In the genomic region with DNA sequence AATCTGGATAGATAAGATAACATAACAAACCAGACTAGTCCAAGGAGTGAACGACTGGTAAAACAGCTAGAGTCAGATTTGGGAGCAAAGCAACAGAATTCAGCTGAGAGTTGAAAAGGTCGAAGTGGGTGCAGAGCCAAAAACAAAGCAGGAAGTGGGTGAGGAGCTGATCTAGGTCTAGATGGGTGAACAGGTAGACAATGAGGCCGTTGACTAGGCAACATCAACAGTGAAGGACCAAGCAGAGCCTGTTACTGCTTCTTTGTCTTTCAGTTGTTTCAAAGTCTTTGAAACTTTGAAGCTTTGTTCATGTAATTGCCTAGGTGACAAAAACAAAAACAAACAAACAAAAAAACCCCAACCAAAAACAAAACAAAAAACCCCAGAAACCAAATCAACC, we compare ENCODE assay signal across 26 mouse cellular contexts. TPM values are rescaled to one million over a fixed set of nuclear protein-coding genes. Genes with fewer than 3 reads are reported as not detected.
A peak's percentile ranks its signal among the peaks of the same experiment; 100 is the strongest.
DNase-seq lines count a peak whose midpoint lies in the region; ATAC-seq lines count a peak whose summit lies in the region.
"Had no signal": no experiment of that assay in that cellular context is flagged by ENCODE, and none has a peak within 500 bp of the region (broad histone marks: within the 10 kb centered on the region; RNA-seq: fewer than 3 reads in every experiment).

No protein-coding gene starts in this region.

- H3K27ac ChIP-seq in forebrain, embryonic 10.5 days, result no peak overlapping the region
- H3K27ac ChIP-seq: gastrocnemius, adult 2 months; hindbrain, embryonic 10.5 days; hindbrain, embryonic 13.5 days; hindbrain, postnatal 0 days; intestine, embryonic 15.5 days had no signal

- H3K4me1 ChIP-seq in forebrain, embryonic 10.5 days, result no peaks in the 10 kb centered on the region
- H3K4me1 ChIP-seq: hindbrain, embryonic 10.5 days; hindbrain, embryonic 13.5 days; intestine, embryonic 15.5 days had no signal

- 86% methylated on average over 3 of the region's 3 CpGs for WGBS in forebrain, embryonic 10.5 days

- ATAC-seq in inflammation-experienced regulatory T-cells, adult 6 months, result peak; percentile 92
- ATAC-seq: forebrain, embryonic 14.5 days; forebrain, postnatal 0 days; hindbrain, postnatal 0 days; intestine, embryonic 15.5 days had no signal

- H3K9me3 ChIP-seq in forebrain, embryonic 10.5 days, result no peaks in the 10 kb centered on the region
- H3K9me3 ChIP-seq: hindbrain, embryonic 10.5 days; hindbrain, embryonic 13.5 days; intestine, embryonic 15.5 days had no signal

- DNase-seq in CD4-positive, CD25-positive, alpha-beta regulatory T cell, adult 2 months (ENCODE audit: low read depth, low spot score), result peak; percentile 57
- peak; percentile 13 for DNase-seq in T-cell, adult 2 months (ENCODE audit: low spot score)
- DNase-seq in forebrain, embryonic 10.5 days (ENCODE audit: extremely low spot score, low spot score), result no peak
- no peak for DNase-seq in ovary, postnatal 14 days (ENCODE audit: low spot score)
- no peak for DNase-seq in kidney, postnatal 10 days
- DNase-seq: adrenal gland, postnatal 10 days; adrenal gland, postnatal 36 days; cerebellum, adult 18-20 months; cerebellum, adult 9-10 months; cerebellum, postnatal 14 days; forebrain, postnatal 0 days; gastrocnemius, adult 2 months; gastrocnemius, postnatal 14 days; heart, adult 11 months; heart, postnatal 36 days had no signal

- no peak overlapping the region for H3K4me3 ChIP-seq in forebrain, embryonic 10.5 days
- H3K4me3 ChIP-seq: gastrocnemius, adult 2 months; hindbrain, embryonic 10.5 days; hindbrain, embryonic 13.5 days; intestine, embryonic 15.5 days had no signal

- H3K36me3 ChIP-seq in forebrain, embryonic 10.5 days (replicated peaks), result no peaks in the 10 kb centered on the region
- H3K36me3 ChIP-seq: hindbrain, embryonic 10.5 days; hindbrain, embryonic 13.5 days; intestine, embryonic 15.5 days had no signal

- H3K27me3 ChIP-seq in forebrain, embryonic 10.5 days (ENCODE audit: poor library complexity, severe bottlenecking), result peaks cover 37% of the 10 kb centered on the region
- H3K27me3 ChIP-seq: hindbrain, embryonic 13.5 days; intestine, embryonic 15.5 days had no signal

RNA-seq across cellular contexts. Expression of a gene that starts 11.8 kb away (rescaled TPM):
- 1 to 10 TPM in 1 of 3 experiments, not detected in 2; 1.5 TPM for polyA plus RNA-seq in inflammation-experienced regulatory T-cells, adult 6 months (2017; shearing (Covaris generic))
- not detected in 2 replicates for polyA plus RNA-seq in forebrain, embryonic 10.5 days (2016; fragmentation: Nextera tagmentation; extraction: Ambion mirVana)
- polyA plus RNA-seq: C2C12; embryonic facial prominence, embryonic 11.5 days; embryonic facial prominence, embryonic 14.5 days; forebrain, embryonic 11.5 days; forebrain, embryonic 14.5 days; forebrain, postnatal 0 days; heart, embryonic 14.5 days had no signal

Comparison
In these comparisons a context has a peak if more than half of its experiments do, and no peak if none do; other contexts are left out.
1. DNase-seq: peak in CD4-positive, CD25-positive, alpha-beta regulatory T cell, adult 2 months (single experiment) and T-cell, adult 2 months (single experiment); none in forebrain, embryonic 10.5 days (single experiment), ovary, postnatal 14 days (single experiment) and kidney, postnatal 10 days (single experiment).